Mouse (Mus musculus): ENCODE results near the gene Btbd19. TPM values are rescaled to one million over a fixed set of nuclear protein-coding genes. Genes with fewer than 3 reads are reported as not detected.

The Btbd19 gene
- total RNA-seq, 2 experiments from 2014 or later = 5.3 to 10.4 TPM

DNA sequence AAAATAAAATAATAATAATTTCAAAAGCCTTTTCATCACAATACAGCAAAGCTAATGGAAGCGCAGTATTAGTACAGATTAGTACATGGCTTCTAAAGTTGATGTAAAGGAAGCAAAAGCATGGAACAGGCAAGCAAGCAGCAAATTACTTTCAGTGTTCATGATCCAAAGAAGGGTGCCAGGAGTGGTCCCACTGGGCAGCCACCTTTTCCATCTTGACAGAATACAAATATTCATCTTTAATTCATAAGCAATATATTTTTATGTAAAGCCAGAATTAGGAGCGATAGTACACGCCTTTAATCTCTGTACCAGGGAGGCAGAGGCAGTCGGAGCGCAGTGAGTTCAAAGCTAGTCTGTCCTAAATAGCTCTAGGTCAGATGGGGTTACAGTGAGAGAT, 5.9 kb downstream of the Btbd19 start:
- no peak for ATAC-seq (ENCODE audit: poor library complexity, severe bottlenecking)

- peak; percentile 13 for ATAC-seq (ENCODE audit: poor library complexity, severe bottlenecking)
Observed at GRCm38 (mm10) chr4:117117931-117118330, 7.6 kb downstream of the Btbd19 start.

DNA sequence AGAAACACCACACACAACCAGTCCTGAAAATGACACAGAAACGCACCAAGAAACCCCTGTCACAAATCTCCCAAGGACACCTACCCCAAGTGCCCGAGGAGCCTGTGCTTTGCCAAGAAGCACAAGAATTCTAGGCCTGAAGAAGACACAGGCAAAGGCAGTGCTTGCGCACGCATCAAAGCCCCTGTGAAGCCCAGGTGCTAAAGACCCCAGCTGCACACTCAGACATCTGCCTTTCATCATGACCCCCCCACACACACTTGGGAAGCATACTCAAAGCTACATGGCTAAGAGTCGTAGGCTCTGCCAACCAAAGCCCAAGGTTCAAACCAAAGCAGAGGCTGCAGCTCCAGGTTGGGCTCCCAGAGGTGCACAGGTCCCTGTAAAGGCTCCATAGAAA, 9.9 kb downstream of the Btbd19 start:
- ATAC-seq (ENCODE audit: poor library complexity, severe bottlenecking) = no peak

DNA sequence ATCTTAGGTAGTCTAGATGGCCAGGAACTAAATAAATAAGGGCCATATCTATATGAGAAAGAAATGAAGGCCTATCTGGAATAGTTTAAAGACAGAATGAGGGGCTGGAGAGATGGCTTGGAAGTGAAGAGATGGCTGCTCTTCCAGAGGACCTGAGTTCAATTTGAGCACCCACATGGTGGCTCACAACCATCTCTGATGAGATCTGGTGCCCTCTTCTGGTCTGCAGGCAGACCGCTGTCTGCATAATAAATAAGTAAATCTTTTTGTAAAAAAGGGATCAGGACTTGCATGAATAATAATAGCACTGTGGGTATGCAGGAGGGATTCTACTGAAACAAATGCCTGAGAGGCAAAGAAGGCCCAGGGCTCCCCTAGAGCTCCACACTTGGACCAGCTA, 12.3 kb downstream of the Btbd19 start:
- no peak for ATAC-seq (ENCODE audit: poor library complexity, severe bottlenecking)

- no peak for ATAC-seq (ENCODE audit: poor library complexity, severe bottlenecking)
Observed at GRCm38 (mm10) chr4:117110985-117111384, 14.5 kb downstream of the Btbd19 start.

- no peak for ATAC-seq (ENCODE audit: poor library complexity, severe bottlenecking)
Observed at GRCm38 (mm10) chr4:117110249-117110648, 15.3 kb downstream of the Btbd19 start.

- no peak for ATAC-seq (ENCODE audit: poor library complexity, severe bottlenecking)
Observed at GRCm38 (mm10) chr4:117109330-117109729, 16.2 kb downstream of the Btbd19 start.

GRCm38 (mm10) chr4:117108524-117108849, 17.0 kb downstream of the Btbd19 start:
- no peak for ATAC-seq (ENCODE audit: poor library complexity, severe bottlenecking)

- ATAC-seq (ENCODE audit: poor library complexity, severe bottlenecking) = no peak
Observed at GRCm38 (mm10) chr4:117107813-117108523, 17.6 kb downstream of the Btbd19 start.

- ATAC-seq (ENCODE audit: poor library complexity, severe bottlenecking) = no peak
Observed at GRCm38 (mm10) chr4:117105127-117105526, 20.4 kb downstream of the Btbd19 start.

DNA sequence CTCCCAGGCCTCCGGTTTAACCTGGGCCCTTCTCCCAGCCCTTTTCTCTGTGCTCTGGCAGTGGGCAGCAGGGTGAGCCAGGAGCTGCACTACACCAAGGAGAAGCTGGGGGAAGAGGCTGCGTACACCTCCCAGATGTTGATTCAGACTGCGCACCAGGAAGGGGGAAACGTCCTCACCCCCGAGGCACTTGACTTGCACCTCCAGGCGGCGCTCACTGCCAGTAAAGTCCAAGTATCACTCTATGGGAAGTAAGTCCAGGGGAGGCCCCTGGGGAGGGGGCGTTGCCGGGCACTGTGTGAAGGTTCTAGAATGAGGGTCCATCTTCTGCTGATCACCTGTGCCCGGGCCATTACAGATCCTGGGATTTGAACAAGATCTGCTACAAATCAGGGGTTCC, 20.9 kb downstream of the Btbd19 start:
- ATAC-seq (ENCODE audit: poor library complexity, severe bottlenecking) = no peak

- ATAC-seq (ENCODE audit: poor library complexity, severe bottlenecking) = peak; percentile 33
Observed at GRCm38 (mm10) chr4:117101218-117101617, 24.3 kb downstream of the Btbd19 start.

- no peak for ATAC-seq (ENCODE audit: poor library complexity, severe bottlenecking)
Observed at GRCm38 (mm10) chr4:117100036-117100435, 25.5 kb downstream of the Btbd19 start.

GRCm38 (mm10) chr4:117098764-117099036, 26.8 kb downstream of the Btbd19 start:
- ATAC-seq (ENCODE audit: poor library complexity, severe bottlenecking) = no peak

DNA sequence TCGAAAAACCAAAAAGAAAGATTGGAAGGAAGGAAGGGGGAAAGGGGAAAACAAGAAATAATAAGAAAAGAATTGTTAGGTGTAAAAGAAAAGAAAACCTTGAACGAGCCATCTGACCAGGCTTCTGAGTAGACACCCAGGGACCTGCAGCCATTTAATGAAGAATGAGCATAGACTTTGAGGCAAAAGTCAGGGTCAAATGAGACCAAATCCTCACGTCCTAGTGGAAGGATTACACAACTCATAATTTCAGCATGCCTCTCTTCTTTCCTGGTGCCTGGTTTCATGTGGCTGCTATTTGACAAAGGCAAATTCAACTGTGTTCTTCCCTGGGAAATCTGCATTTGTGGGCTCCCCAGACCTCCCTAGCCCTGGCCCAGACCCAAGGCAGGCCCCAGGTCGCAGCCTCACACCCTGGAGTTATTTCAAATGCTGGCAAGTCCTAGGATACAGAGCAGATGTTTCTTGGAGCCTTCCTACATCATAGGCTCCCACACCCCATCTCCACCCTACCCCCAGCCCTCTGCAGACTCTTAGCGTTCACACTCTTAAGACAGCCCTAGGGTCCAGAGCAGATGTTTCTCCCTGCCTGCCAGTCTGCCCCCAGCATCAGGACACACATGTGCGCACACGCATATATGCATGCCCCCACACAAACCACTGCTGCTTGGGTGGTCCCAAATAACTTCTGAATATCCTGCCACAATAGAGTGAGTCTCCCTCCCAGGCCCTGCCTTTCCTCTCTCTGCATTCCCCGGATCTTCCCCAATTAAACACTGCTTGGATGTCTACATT, 27.4 kb downstream of the Btbd19 start:
- no peak for ATAC-seq (ENCODE audit: poor library complexity, severe bottlenecking)

DNA sequence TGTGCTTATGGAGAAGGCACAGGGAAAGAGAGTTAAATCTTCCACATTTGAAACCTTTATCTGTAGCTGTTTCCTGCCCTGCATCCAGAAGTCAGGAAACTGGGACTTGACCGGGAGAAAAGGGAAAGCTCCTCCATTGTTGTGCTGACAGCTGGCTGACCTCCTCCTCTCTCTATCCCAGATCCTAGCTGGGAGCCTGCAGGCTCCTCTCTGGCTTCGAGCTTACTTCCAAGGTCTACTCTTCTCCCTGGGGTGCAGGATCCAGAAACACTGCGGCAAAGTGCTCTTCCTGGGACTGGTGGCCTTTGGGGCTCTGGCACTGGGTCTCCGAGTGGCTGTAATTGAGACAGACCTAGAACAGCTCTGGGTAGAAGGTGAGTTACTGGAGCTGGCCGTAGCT, 28.9 kb downstream of the Btbd19 start:
- no peak for ATAC-seq (ENCODE audit: poor library complexity, severe bottlenecking)

DNA sequence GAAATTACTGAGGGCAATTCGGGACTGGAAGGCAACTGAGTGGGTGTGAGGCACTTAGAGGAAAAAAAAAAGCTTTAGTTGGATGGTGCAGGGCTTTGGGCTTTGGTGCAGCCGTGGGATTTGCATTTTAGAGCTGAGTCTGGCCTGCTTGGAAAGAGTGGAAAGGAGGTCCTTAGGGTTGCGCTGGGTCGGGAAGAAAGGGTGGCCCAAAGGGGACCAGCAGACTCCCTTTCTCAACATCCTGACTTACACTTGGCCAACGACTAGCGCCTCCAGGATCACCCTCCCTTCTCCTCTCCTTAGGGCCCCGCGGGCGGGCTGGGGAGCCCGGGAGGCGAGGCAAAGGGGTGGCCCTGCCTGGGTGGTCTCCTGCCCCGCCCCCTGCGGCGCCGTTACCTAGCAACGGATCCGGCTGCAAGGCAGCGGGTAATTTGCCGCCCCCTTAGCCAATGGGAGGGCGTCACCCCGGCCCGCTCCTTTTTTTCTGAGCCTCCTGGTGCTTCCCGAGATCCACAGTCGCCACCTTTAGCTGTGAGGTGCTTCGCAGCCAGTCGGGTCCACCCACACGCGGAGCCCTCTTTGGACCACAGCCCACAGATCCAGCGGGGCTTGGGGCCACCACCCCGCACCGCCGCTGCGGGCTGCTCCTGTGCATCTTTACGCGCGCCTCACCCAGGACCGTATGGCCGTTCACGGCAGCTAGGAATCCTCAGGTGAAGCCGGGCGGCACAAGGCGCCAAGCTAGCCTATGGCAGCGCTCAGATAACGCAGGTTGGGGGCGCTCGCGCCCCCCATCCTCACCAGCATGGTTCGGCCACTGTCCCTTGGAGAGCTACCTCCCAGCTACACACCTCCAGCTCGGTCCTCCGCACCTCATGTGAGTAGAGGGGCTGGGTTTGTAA, 29.7 kb downstream of the Btbd19 start, which contains the start of gene Ptch2:
Ptch2 (plus strand) TSS at position 525 of the 902 bp plus-strand sequence.
- peak; percentile 45 for ATAC-seq (ENCODE audit: poor library complexity, severe bottlenecking)

GRCm38 (mm10) chr4:117094626-117095361, 30.7 kb downstream of the Btbd19 start:
- ATAC-seq (ENCODE audit: poor library complexity, severe bottlenecking) = no peak

GRCm38 (mm10) chr4:117090586-117090985, 34.9 kb downstream of the Btbd19 start:
- no peak for ATAC-seq (ENCODE audit: poor library complexity, severe bottlenecking)

- ATAC-seq (ENCODE audit: poor library complexity, severe bottlenecking) = no peak
Observed at GRCm38 (mm10) chr4:117087948-117088640, 37.4 kb downstream of the Btbd19 start.
